Mouse (Mus musculus) stomach, embryonic 14.5 days (tissue): ENCODE measurements around the gene Mpv17l. TPM values are rescaled to one million over a fixed set of nuclear protein-coding genes. Genes with fewer than 3 reads are reported as not detected.
"Not testable (repeated sequence)": the region's sequence is repeated elsewhere in the genome, so short reads cannot be mapped to it uniquely, and the experiment has no call there.

Experiments used
- ATAC-seq: fragments of 200-750 bp; cut with Nextera tagmentation; 2 replicates; pipeline ENCODE4 v1.8.0; 2017; ENCODE audit warnings: low read depth, moderate TSS enrichment; ENCODE audit not compliant: insufficient number of reproducible peaks, insufficient read depth, low FRiP score
- H3K27ac ChIP-seq: fragments of 300-500 bp; sonication (generic); 2 replicates; pipeline ENCODE4 v1.5.1; 2014; ENCODE audit warnings: mild to moderate bottlenecking, low read length, moderate library complexity, mixed read lengths
- H3K27me3 ChIP-seq: fragments of 300-500 bp; sonication (generic); 2 replicates; pipeline ENCODE4 v1.6.1; 2014; ENCODE audit warnings: low read length, control low read depth, mixed read lengths; ENCODE audit not compliant: control insufficient read depth, insufficient read depth
- H3K36me3 ChIP-seq: fragments of 300-500 bp; sonication (generic); 2 replicates; pipeline ENCODE4 v1.6.1; 2014; ENCODE audit warnings: mild to moderate bottlenecking, control low read depth, low read length, moderate library complexity, mixed read lengths; ENCODE audit not compliant: control insufficient read depth, insufficient read depth
- H3K4me1 ChIP-seq: fragments of 300-500 bp; sonication (generic); 2 replicates; pipeline ENCODE4 v1.6.1; 2014; ENCODE audit warnings: low read length, control low read depth, mixed read lengths; ENCODE audit not compliant: control insufficient read depth, insufficient read depth
- H3K4me2 ChIP-seq: fragments of 300-500 bp; sonication (generic); replicated peaks from 2 replicates; pipeline ENCODE4 v1.6.1; 2014; ENCODE audit warnings: low read depth, low read length, control low read depth
- H3K4me3 ChIP-seq: fragments of 300-500 bp; sonication (generic); 2 replicates; pipeline ENCODE4 v1.5.1; 2014; ENCODE audit warnings: low read depth, low read length, control low read depth
- H3K9ac ChIP-seq: fragments of 300-500 bp; sonication (generic); replicated peaks from 2 replicates; pipeline ENCODE4 v1.6.1; 2014; ENCODE audit warnings: low read depth, mild to moderate bottlenecking, control low read depth, low read length, moderate library complexity, mixed read lengths
- H3K9me3 ChIP-seq: fragments of 300-500 bp; sonication (generic); 2 replicates; pipeline ENCODE4 v1.6.1; 2016; ENCODE audit warnings: low read depth, low read length, control low read depth; ENCODE audit not compliant: control insufficient read depth
- WGBS: fragments of 180-500 bp; shearing (Covaris S2); extraction: QIAGEN DNeasy Blood & Tissue Kit; methylation state at CpG from one replicate; pipeline ENCODE4 v1.1.7; 2014; 5-methylcytosine and 5-hydroxymethylcytosine counted together
- polyA plus RNA-seq: library from polyadenylated mRNA; unstranded; fragments of >200 nt; fragmentation: Nextera tagmentation; extraction: Ambion mirVana; gene quantifications from 2 replicates; pipeline ENCODE4 v1.2.1, GENCODE M21; 2014

Gene Mpv17l
- polyA plus RNA-seq, 1 experiment from 2014 or later: 6.9 TPM

DNA sequence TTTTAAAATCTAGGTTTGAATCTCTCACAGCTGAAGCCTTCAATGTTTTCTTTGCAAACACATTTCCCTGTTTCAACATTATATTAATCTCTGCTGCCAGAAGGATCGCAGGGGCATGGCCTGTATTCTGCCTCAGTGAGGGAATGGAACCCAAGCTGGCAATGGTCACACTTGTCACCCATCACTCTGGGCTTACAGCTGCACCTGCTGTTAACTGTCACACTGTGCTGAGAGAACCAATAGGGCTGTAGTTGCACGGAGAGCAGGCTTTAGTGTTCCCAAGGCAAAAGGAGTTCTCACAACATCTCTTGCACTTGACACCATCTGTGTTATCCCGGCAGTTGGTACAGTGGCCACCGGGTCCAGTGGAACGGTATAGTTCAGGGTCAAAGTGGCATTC is 17.1 kb downstream of the Mpv17l start:
- Histone ChIP-seq H3K4me3 (no peak overlapping the region), H3K27ac (no peak overlapping the region), H3K36me3 (no peaks in the 10 kb centered on the region), H3K4me2 (no peak overlapping the region), H3K4me1 (no peaks in the 10 kb centered on the region), H3K9ac (no peak overlapping the region), H3K27me3 (no peaks in the 10 kb centered on the region), H3K9me3 (no peaks in the 10 kb centered on the region; the same call in 1 of the 2 replicates)
- ATAC-seq: no peak
- 92% methylated on average over 5 of the region's 5 CpGs for WGBS

DNA sequence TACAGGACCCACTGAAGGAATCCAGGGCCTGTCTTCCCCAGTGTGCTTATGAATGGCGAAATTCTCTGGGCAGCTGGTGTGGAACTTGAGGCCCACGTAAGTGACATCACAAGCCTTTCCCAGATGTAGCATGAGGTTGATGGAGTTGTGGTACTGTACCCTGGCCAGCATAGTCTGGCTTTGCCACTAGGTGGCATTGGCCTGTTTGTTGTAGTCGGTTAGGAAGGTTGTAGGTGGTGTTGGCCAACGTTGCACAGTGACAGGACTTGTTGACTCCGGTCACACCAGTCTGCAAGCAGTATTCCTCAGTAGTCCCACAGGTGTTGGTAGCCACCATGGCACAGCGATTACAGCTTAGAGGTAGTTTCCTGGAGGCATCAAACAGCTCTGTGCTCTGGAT is 18.1 kb downstream of the Mpv17l start:
- Histone ChIP-seq H3K4me1 (no peaks in the 10 kb centered on the region), H3K4me3 (no peak overlapping the region), H3K27me3 (no peaks in the 10 kb centered on the region), H3K9ac (no peak overlapping the region), H3K9me3 (no peaks in the 10 kb centered on the region; the same call in 1 of the 2 replicates), H3K27ac (no peak overlapping the region), H3K36me3 (no peaks in the 10 kb centered on the region), H3K4me2 (no peak overlapping the region)
- no peak for ATAC-seq
- WGBS: 87% methylated on average over 6 of the region's 6 CpGs

DNA sequence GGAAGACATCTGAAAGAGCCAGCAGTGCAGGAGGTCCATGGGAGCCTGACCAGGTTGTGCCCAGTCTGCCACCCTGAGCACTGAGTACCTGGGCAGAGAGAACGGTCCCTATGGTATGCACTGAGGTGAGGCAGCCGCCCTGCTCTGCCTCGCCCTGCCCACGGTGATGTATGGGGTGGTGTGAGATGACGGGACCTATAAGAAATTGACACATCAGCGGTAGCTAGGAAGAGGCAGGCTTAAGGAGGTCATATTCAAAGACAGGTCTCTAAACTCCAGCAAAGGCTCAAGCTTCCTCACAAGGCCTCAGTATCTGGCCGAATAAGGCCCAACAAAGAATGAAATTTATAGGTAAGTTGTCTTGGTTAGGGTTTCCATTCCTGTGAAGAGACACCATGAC is 18.8 kb downstream of the Mpv17l start:
- Histone ChIP-seq H3K9me3 (no peaks in the 10 kb centered on the region; the same call in 1 of the 2 replicates), H3K9ac (no peak overlapping the region), H3K4me3 (no peak overlapping the region), H3K27ac (no peak overlapping the region), H3K4me2 (no peak overlapping the region), H3K27me3 (no peaks in the 10 kb centered on the region), H3K4me1 (no peaks in the 10 kb centered on the region), H3K36me3 (no peaks in the 10 kb centered on the region)
- WGBS: 93% methylated on average over 7 of the region's 7 CpGs
- ATAC-seq: no peak

DNA sequence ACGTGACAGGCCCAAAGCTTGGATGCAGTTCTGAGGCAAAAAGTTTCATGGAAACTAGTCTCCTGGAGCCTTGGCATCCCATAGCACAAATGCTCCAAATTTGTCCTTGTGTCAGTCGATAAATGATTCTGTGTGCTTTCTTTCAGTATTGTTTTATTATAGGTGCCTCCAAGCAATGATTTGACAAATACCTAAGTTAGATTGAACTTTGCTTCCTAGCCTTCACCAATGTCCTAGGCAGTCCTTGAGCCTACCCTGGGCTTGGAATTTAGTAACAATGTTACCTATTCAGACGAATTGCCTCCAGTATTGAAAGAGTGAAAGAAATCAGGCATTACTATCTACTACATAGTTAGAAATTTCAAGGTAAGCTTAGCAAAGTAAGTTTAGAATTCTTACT is 19.5 kb downstream of the Mpv17l start:
- H3K9ac ChIP-seq, H3K27me3 ChIP-seq, ATAC-seq, H3K4me2 ChIP-seq, H3K4me3 ChIP-seq, H3K27ac ChIP-seq, H3K9me3 ChIP-seq, H3K4me1 ChIP-seq, H3K36me3 ChIP-seq: not testable (repeated sequence)
- WGBS: 91% methylated on average over 3 of the region's 3 CpGs

DNA sequence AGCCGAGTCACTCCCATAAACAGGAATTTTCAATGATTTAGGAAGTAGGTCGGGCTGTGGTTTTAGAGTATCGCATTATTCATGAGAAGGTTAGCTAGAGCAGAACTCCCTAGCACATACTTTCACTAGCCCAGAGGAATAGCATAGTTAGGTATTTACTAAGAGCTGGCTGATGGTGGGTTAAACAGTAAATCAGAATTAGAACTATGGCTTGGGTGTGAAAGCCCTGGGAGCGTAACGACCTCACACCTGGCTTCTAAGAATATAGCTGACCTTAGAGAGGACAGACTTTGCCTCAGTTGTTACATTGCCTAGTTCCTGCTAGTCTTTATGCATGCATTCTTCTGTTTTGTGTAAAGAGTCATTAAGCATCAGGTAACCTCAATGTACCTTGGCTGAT is 20.0 kb downstream of the Mpv17l start:
- not testable (repeated sequence) for H3K27me3 ChIP-seq, H3K9ac ChIP-seq, H3K9me3 ChIP-seq, ATAC-seq, H3K4me3 ChIP-seq, H3K4me1 ChIP-seq, H3K27ac ChIP-seq, H3K4me2 ChIP-seq, H3K36me3 ChIP-seq
- WGBS: 88% methylated on average over 5 of the region's 5 CpGs

DNA sequence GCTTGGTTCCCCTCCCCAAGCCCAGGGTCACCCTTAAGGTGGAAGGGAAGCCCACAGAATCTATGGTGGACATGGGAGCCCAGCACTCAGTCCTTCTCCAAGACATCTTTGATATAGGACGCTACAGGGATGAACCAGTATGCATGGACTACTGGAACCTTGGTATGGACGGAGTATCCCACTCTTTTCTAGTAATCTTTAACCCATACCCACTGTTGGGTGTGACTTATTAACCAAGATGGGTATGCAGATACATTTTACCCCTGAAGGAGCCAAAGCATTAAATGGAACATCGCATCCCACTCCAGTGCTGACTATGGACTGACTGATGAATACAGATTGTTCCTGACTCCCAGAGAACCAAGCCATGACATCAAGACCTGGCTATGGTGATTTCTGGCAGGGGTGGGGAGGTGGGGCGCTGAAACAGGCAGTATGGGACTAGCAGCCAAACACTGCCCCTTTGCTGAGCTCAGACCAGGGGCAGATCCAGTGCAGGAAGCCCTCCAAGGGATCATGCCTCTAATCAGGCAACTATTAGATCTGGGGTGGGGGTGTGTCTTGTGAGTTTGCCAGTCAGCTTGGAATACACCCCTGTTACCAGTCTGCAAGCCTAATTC is 24.6 kb downstream of the Mpv17l start:
- Histone ChIP-seq H3K36me3 (no peaks in the 10 kb centered on the region), H3K4me2 (no peak overlapping the region), H3K9me3 (no peaks in the 10 kb centered on the region), H3K4me1 (no peaks in the 10 kb centered on the region), H3K27ac (no peak overlapping the region), H3K4me3 (no peak overlapping the region), H3K9ac (no peak overlapping the region), H3K27me3 (no peaks in the 10 kb centered on the region)
- 88% methylated on average over 4 of the region's 4 CpGs for WGBS
- no peak for ATAC-seq

DNA sequence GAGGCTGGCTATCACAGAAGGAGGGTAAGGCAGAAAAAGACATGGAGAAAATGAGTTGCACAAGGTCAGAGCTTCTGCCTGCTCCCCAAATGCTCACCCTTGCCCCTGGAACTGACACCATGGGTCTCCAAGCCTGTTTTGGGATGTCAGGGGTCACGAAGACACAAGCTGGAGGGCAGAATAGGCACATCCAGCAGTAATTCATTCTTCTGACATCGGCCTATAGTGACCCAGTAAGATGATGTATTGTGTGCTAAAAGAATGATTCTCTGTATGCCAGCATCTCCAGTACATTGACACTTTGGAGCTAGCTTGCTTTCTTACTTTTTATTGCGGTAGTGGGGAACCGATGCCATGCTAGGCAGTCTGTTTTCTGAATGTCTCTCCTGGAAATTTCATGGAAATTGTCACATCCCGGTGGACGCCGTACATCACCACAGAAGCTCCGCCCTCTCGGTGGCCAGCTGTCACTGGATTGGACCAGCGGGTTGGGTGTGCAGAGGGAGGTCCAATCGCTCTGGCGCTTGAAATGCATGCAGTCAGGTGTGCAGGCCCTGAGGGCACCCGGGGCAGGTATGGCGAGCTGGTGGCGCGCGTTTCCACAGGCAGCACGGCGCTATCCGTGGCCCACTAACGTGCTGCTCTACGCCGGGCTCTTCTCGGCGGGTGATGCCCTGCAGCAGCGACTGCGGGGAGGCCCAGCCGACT is 37.3 kb downstream of the Mpv17l start:
- Histone ChIP-seq H3K4me2 (peak overlapping the region; percentile 99), H3K9me3 (no peaks in the 10 kb centered on the region), H3K27me3 (no peaks in the 10 kb centered on the region), H3K27ac (no peak overlapping the region), H3K9ac (peak overlapping the region; percentile 31), H3K36me3 (no peaks in the 10 kb centered on the region), H3K4me1 (no peaks in the 10 kb centered on the region), H3K4me3 (peak overlapping the region; percentile 50)
- peak; percentile 92 for ATAC-seq
- WGBS: 5% methylated on average over 28 of the region's 28 CpGs

DNA sequence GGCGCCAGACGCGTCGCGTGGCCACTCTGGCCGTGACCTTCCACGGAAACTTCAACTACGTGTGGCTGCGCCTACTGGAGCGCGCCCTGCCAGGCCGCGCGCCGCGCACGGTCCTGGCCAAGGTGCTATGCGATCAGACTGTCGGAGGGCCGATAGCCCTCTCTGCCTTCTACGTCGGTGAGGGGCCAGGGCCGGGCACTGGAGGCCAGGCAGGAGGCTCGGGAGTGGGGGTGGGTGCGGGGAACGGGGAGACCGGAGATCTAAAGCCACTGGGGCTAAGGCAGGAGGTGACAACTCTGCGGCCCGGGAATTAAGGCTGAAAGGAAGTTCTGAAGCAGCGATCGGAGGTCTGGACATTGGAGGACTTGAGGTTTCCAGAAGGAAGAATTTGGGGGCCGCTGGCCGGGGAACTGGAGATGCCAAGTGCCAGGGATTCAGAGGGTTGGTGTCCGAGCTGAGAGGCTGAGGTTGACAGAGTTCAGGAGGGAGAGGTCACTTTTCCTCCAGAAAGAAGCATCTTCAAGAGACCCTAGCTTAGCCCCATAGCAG is 38.0 kb downstream of the Mpv17l start:
- Histone ChIP-seq H3K4me3 (peak overlapping the region; percentile 50), H3K27me3 (no peaks in the 10 kb centered on the region), H3K4me2 (peak overlapping the region; percentile 99), H3K36me3 (no peaks in the 10 kb centered on the region), H3K4me1 (no peaks in the 10 kb centered on the region), H3K9ac (peak overlapping the region; percentile 31), H3K27ac (no peak overlapping the region), H3K9me3 (no peaks in the 10 kb centered on the region)
- peak; percentile 74; the same call in 1 of the 2 replicates for ATAC-seq
- 3% methylated on average over 34 of the region's 34 CpGs for WGBS
